In the genomic region with DNA sequence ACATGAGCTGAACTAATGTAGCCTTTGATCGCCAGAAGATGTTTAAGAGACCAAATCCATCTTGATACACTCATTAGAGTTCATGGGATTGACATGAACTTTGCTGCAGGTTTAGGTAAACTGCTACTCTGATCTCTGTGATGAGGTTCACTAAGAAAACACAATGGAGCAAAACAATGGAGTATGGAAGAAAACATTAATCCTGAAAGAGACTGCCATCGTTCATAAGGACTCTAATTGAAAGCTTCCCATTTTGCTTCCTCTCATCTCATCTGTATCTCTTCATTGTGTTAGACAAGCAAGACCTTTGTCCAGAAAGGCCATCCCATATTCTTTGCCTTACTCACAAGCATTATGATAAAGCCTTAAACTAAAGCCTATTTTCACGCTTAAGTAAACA, we compare ENCODE assay signal across 16 mouse cellular contexts.
DNase-seq lines count a peak whose midpoint lies in the region.
"Had no signal": no experiment of that assay in that cellular context is flagged by ENCODE, and none has a peak within 500 bp of the region (broad histone marks: within the 10 kb centered on the region; RNA-seq: fewer than 3 reads in every experiment).

No protein-coding gene starts in this region.

- DNase-seq in embryo, embryonic 10.5 days (ENCODE audit: low spot score), result peak; percentile 7
- DNase-seq in embryo, embryonic 11 days, result no peak
- peak; percentile 28 for DNase-seq in Muller cell, postnatal 12 days (ENCODE audit: inconsistent ontology term)
- DNase-seq in retina, postnatal 1 day, result peak; percentile 83
- no peak for DNase-seq in urinary bladder, adult 18-20 months (ENCODE audit: low spot score in 2 of 2)
- DNase-seq: adrenal gland, adult 2 months; adrenal gland, postnatal 10 days; adrenal gland, postnatal 25 days; B cell, adult 2 months; cerebellum, adult 11 months; cerebellum, adult 18-20 months; cerebellum, adult 8-10 months; cerebellum, adult 9-11 months; cerebellum, postnatal 14 days; cerebellum, postnatal 36 days; forebrain, postnatal 0 days had no signal

Comparison
In these comparisons a context has a peak if more than half of its experiments do, and no peak if none do; other contexts are left out.
1. DNase-seq: peak in embryo, embryonic 10.5 days (single experiment), Muller cell, postnatal 12 days (single experiment) and retina, postnatal 1 day (single experiment); none in embryo, embryonic 11 days (single experiment) and urinary bladder, adult 18-20 months (0 of 2).